Mouse (Mus musculus): ENCODE measurements around the gene Foxa1. TPM values are rescaled to one million over a fixed set of nuclear protein-coding genes. Genes with fewer than 3 reads are reported as not detected.

The Foxa1 gene
- polyA plus RNA-seq, 1 experiment = not detected

DNA sequence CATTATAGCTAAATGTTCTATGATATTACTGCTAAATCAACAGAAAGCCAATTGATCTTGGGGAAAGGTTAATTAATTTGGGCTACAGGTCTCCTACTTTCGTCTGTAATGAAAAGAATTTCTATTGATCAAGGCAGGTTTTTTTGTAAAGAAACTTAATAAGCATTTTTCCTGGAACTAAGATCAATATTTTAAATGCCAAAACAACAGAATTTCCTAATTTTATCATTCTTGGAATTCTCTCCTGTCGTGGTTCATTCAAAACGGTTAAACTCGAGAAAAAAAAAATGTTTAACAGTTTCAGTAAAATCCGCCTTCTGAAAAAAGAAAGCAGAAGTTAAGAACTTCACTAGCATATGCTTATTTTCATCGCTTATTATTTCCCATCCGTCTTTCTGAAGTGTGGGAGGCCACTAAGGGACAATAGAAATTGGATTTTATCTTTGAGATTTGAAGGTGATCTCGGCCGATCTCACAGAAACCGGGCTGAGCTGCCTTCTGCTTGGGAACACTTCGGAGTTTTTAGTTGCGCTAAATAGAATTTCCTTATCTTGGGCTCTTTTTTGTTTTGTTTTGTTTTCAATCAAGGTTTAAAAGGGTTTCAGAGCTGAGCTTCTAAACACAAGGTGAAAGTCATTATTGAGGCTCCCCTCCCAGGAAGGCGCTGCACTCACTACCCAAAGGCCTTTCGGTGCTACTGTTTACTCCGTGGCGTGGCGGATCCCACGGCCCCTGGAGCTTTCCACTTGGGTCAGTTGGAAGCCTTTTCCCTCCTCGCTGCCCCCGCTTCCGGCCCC, 8.7 kb downstream of the Foxa1 start:
- TF ChIP-seq POLR2AphosphoS2 (IDR thresholded peaks at IDR 0.05; ENCODE audit: insufficient read length, low read depth) (no peak), MYOG (IDR thresholded peaks at IDR 0.05; ENCODE audit: control insufficient read depth in 1 of 3, insufficient read depth in 1 of 3, insufficient read length in 2 of 3, low read depth in 2 of 3) (no peak), USF1 (IDR thresholded peaks at IDR 0.05; ENCODE audit: low read depth) (no peak), REST (IDR thresholded peaks at IDR 0.05; ENCODE audit: insufficient read depth, insufficient read length) (no peak), POLR2A (IDR thresholded peaks at IDR 0.05; ENCODE audit: insufficient read length, low read depth) (no peak), MYOD1 (IDR thresholded peaks at IDR 0.05; ENCODE audit: control insufficient read depth in 1 of 3, insufficient read length in 2 of 3, low read depth in 2 of 3) (no peak), TCF3 (IDR thresholded peaks at IDR 0.05; ENCODE audit: insufficient read length, low read depth) (no peak), E2F4 (IDR thresholded peaks at IDR 0.05; ENCODE audit: insufficient read depth) (no peak)
- no peak overlapping the region for H3ac ChIP-seq (ENCODE audit: control insufficient read depth, insufficient read length)
- H3K4me3 ChIP-seq = no peak overlapping the region
- H3K36me3 ChIP-seq (ENCODE audit: control insufficient read depth, insufficient read depth) = no peaks in the 10 kb centered on the region
- no peaks in the 10 kb centered on the region for H3K79me2 ChIP-seq (ENCODE audit: control insufficient read depth, insufficient read depth)
- H3K27me3 ChIP-seq (ENCODE audit: control insufficient read depth, insufficient read depth, insufficient read length) = peaks cover 10% of the 10 kb centered on the region
- H3K4me2 ChIP-seq (ENCODE audit: low read depth) = no peak overlapping the region

DNA sequence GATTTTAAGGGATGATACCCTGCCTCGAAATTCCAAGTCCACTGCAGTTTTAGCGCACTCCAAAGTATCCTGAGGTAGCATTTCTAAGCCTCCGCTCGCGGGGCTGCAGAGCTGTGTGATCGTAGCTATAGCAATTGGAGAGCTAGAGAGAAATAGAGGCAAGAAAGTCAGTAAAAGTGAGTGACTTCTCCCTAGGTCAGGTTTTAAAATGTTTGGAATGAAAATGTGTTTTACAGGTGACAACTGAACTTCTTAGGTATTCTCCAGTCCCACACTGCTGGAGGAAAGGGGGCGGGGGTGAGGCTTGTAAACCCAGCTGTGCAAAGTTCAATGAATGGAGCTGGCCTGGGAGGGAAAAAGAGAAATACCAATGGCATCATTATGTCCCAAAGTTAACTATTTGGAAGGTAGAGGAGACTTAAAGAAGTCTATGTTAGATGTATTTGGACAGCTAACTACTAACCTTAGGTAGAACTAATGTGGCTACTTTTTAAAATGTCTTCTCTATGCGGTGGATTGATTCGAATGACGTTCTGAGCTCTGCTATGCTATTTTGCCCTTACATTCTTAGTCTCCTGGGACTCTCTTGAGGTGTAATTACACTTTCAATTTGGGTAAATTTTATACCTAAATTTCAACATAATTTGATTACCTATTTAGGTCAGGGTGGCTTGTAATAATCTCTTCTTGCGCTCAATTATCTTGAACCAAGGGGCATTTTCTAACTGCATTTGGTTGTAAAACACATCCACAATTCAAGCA, 9.6 kb downstream of the Foxa1 start:
- Histone ChIP-seq H3ac (ENCODE audit: control insufficient read depth, insufficient read length) (no peak overlapping the region), H3K4me3 (no peak overlapping the region), H3K27me3 (ENCODE audit: control insufficient read depth, insufficient read depth, insufficient read length) (peaks cover 10% of the 10 kb centered on the region), H3K79me2 (ENCODE audit: control insufficient read depth, insufficient read depth) (no peaks in the 10 kb centered on the region), H3K4me2 (ENCODE audit: low read depth) (no peak overlapping the region), H3K36me3 (ENCODE audit: control insufficient read depth, insufficient read depth) (no peaks in the 10 kb centered on the region)
- TF ChIP-seq MAX (IDR thresholded peaks at IDR 0.05; ENCODE audit: low read depth) (no peak), SRF (IDR thresholded peaks at IDR 0.05; ENCODE audit: control insufficient read depth, insufficient read length, low read depth) (no peak), TCF12 (IDR thresholded peaks at IDR 0.05; ENCODE audit: insufficient read depth, poor library complexity, severe bottlenecking) (no peak), POLR2AphosphoS2 (IDR thresholded peaks at IDR 0.05; ENCODE audit: insufficient read length, low read depth) (no peak), E2F4 (IDR thresholded peaks at IDR 0.05; ENCODE audit: insufficient read depth) (no peak), TCF3 (IDR thresholded peaks at IDR 0.05; ENCODE audit: insufficient read length, low read depth) (no peak), MYOG (IDR thresholded peaks at IDR 0.05; ENCODE audit: control insufficient read depth in 1 of 3, insufficient read depth in 1 of 3, insufficient read length in 2 of 3, low read depth in 2 of 3) (no peak), CEBPB (IDR thresholded peaks at IDR 0.05; ENCODE audit: insufficient read depth, poor library complexity, severe bottlenecking) (no peak), POLR2A (IDR thresholded peaks at IDR 0.05; ENCODE audit: insufficient read length, low read depth) (no peak)

DNA sequence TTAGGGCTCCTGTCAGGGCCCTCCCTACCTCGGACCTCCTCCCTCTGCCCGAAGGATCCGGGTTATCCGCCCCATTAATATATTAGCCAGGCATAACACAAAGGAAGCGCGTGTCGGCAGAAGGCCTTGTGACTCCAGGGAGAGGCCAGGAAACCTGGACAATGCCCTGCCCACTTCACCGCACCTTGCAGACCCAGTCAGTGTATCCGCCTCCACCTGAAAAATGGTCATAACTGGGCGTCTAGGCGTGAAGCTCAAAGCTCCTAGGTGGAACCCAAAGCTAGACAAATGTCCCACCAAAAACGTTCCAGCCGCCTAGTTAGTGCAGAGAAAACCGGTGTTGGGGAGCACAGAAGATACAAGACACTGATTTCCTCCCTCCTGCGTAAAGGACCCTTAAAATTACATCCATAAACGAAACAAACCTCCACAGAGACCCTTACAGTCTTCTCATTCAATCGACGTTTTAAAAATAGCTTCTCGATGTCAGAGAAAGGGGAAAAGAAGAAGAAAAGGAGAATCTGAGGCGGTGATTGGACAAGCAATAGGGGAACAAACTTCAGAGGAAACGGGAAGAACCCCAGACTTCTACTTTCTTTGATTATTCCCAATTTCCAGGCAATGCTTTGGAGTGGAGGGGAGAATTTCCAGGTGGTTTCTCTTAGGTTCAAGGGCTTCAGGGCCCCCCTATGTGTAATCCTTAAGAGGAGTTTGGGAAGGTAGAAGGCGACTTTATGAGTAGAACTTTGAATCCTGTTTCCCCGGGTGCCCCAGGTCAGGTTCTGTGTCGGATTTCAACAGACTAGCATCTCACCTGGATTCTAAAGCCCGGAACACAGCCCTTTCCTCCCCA, 10.4 kb downstream of the Foxa1 start:
- TF ChIP-seq MAX (IDR thresholded peaks at IDR 0.05; ENCODE audit: low read depth) (no peak), CEBPB (IDR thresholded peaks at IDR 0.05; ENCODE audit: insufficient read depth, poor library complexity, severe bottlenecking) (no peak), REST (IDR thresholded peaks at IDR 0.05; ENCODE audit: insufficient read depth, insufficient read length) (no peak), E2F4 (IDR thresholded peaks at IDR 0.05; ENCODE audit: insufficient read depth) (no peak)
- no peaks in the 10 kb centered on the region for H3K79me2 ChIP-seq (ENCODE audit: control insufficient read depth, insufficient read depth)
- H3K4me3 ChIP-seq = no peak overlapping the region
- H3K36me3 ChIP-seq (ENCODE audit: control insufficient read depth, insufficient read depth) = no peaks in the 10 kb centered on the region
- peaks cover 10% of the 10 kb centered on the region for H3K27me3 ChIP-seq (ENCODE audit: control insufficient read depth, insufficient read depth, insufficient read length)
- no peak overlapping the region for H3ac ChIP-seq (ENCODE audit: control insufficient read depth, insufficient read length)
- H3K4me2 ChIP-seq (ENCODE audit: low read depth) = no peak overlapping the region

DNA sequence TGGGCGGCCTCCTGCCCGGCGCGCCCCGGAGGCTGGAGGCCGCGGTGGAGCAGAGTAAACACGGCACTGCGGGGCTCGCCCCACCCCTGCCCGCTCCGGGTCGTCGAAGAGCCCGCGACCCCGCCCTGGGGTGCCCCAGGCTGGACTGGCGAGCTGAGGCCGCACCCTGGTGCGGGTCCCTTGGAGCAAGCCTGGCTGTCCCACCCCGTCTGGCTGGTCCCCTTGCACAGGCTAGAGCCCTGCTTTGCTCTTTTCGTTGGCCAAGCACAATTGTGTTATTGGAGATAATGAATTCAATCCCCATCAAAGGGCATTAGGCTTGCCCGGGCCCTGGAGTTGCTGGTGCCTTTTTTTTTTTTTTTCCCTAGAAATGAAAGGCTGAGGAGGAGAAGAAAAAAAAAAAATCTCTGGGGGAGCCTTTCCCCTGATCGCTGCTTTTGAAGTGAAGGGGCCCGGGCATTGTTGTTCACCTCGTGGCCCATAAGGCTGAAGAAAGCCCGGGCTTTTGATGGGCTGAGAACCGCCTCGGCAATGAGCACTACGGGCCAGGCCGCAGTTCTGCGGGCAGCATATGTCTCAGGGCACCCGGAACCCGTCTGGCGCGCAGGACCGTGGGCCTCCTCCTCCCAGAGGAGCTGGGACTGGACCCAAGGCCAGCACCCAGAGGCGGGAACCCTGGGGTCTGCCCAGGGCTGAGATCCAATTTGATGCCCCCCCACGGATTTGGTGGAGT, 11.7 kb downstream of the Foxa1 start:
- Histone ChIP-seq H3K4me2 (ENCODE audit: low read depth) (no peak overlapping the region), H3ac (ENCODE audit: control insufficient read depth, insufficient read length) (no peak overlapping the region), H3K4me3 (no peak overlapping the region), H3K27me3 (ENCODE audit: control insufficient read depth, insufficient read depth, insufficient read length) (peaks cover 10% of the 10 kb centered on the region), H3K36me3 (ENCODE audit: control insufficient read depth, insufficient read depth) (no peaks in the 10 kb centered on the region), H3K79me2 (ENCODE audit: control insufficient read depth, insufficient read depth) (no peaks in the 10 kb centered on the region)
- TF ChIP-seq MAX (IDR thresholded peaks at IDR 0.05; ENCODE audit: low read depth) (no peak), POLR2A (IDR thresholded peaks at IDR 0.05; ENCODE audit: insufficient read length, low read depth) (no peak), CEBPB (IDR thresholded peaks at IDR 0.05; ENCODE audit: insufficient read depth, poor library complexity, severe bottlenecking) (no peak), REST (IDR thresholded peaks at IDR 0.05; ENCODE audit: insufficient read depth, insufficient read length) (no peak), TCF12 (IDR thresholded peaks at IDR 0.05; ENCODE audit: insufficient read depth, poor library complexity, severe bottlenecking) (no peak), POLR2AphosphoS2 (IDR thresholded peaks at IDR 0.05; ENCODE audit: insufficient read length, low read depth) (no peak)
